Mouse (Mus musculus): ENCODE results near the gene Hnrnph3. TPM values are rescaled to one million over a fixed set of nuclear protein-coding genes. Genes with fewer than 3 reads are reported as not detected.

Gene Hnrnph3
- total RNA-seq, 2 experiments from 2014 or later, result 28.9 to 46.0 TPM

- no peak for ATAC-seq (replicated peaks; ENCODE audit: low FRiP score, poor library complexity, severe bottlenecking)
Measured at GRCm38 (mm10) chr10:63038571-63039320, 14.7 kb upstream of the Hnrnph3 start.

- ATAC-seq (replicated peaks; ENCODE audit: low FRiP score, poor library complexity, severe bottlenecking), result no peak
Measured at GRCm38 (mm10) chr10:63032956-63033355, 8.9 kb upstream of the Hnrnph3 start.

- no peak for ATAC-seq (replicated peaks; ENCODE audit: low FRiP score, poor library complexity, severe bottlenecking)
Measured at GRCm38 (mm10) chr10:63032267-63032666, 8.2 kb upstream of the Hnrnph3 start.

DNA sequence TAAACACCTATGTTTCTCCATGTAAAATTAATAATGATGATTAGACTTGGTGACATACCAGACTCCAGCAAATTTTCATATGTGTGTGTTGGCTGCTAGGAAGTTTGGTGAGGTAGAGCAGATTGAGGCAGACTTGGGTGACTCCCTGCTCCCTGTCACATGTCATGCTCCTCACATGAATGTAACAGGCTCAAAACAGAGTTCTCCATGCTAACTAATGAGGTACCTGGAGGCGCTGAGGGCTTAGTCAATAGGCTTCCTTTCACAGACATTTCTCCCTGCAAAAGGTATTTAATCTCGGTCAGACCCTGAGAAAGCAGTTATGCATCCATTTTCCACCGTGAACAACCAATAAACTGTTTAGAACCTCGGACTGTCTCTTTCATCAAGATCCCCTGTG, 4.4 kb upstream of the Hnrnph3 start:
- ATAC-seq (replicated peaks; ENCODE audit: low FRiP score, poor library complexity, severe bottlenecking), result no peak

DNA sequence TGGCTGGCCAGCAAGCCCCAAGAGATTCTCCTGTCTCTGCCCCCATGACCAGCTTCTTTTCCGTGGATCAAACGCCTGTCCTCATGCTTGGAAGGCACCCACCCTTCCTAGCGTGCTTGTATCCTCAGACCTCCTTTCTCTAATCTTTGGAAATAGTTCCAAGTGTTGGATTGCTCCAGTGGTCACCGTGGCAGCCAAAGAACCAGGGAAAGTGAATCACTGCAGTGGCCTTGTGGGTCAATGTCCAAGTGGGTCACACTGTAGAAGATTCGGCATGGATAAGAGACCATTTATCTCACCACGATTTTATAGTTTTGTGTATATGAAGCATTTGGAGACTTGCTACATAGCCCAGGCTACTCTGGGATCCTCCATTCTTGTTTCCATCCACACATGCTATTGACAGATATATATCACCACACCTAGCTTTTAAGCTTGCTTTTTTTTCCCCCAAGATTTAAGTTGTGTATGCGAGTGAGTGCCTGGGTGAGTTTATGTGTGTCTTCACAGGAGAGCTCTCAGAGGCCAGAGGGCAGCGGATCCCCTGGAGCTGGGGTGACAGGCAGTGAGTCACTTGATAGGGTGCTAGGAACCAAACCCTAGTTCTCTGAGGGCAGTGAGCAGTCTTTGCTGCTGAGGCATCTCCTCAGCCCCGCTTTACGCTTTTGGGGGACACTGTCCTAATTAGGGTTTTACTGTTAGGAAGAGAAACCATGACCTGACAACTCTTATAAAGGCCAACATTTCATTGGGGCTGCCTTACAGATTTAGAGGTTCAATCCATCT, 3.6 kb upstream of the Hnrnph3 start:
- no peak for ATAC-seq (replicated peaks; ENCODE audit: low FRiP score, poor library complexity, severe bottlenecking)

GRCm38 (mm10) chr10:63026795-63027160, 2.8 kb upstream of the Hnrnph3 start:
- no peak for ATAC-seq (replicated peaks; ENCODE audit: low FRiP score, poor library complexity, severe bottlenecking)

DNA sequence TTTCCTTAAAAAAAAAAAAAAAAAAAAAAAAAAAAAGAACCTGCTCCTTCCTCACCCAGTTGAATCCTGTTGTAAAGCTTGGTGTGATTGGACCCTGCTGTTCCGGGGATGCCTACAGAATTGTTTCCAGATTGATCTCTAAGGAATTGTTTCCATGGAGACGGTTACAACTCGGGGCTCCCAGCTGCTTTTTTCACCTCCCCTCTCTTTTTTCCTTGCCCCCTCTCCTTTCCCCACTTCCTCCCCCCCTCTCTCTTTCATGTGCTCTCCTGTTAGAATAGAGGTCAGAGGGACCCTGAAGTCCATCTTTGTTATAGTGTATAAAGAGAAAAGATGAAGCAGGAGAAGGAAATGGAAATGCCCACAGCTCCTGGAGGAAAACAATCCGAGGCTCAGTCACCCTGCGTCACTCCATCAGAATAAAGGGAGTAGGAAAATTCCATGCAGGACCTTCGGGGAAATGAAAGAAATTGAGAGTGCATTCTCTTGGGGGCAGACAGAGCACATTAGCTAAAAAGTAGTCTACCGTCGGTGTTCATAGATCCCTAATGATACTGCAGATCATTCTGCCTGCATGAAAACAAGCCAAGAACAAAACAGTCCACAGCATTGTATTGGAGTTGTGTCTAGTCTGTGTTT, 2.3 kb upstream of the Hnrnph3 start:
- ATAC-seq (replicated peaks; ENCODE audit: low FRiP score, poor library complexity, severe bottlenecking), result no peak

GRCm38 (mm10) chr10:63025491-63026011, 1.5 kb upstream of the Hnrnph3 start:
- ATAC-seq (replicated peaks; ENCODE audit: low FRiP score, poor library complexity, severe bottlenecking), result no peak

DNA sequence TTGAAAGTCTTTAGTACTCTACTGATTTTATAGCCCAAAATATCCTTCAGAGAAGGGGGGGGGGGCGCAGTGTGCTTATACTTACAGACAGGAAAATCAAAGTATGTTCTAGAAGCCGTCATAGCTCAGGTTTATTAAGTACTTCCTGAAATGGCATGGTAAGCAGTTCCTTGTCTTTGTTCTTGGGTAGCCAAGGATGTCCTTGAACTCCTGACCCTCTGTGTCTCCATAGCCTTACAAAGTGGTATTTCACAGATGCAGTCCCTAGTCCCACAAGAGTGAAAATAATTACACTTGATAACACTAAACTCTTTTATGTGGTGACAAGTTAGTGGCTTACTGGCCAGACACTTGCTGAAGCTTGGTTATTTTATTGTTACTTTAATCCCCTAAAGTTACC, 999 bp upstream of the Hnrnph3 start:
- ATAC-seq (replicated peaks; ENCODE audit: low FRiP score, poor library complexity, severe bottlenecking), result no peak

GRCm38 (mm10) chr10:63024580-63024910, 528 bp upstream of the Hnrnph3 start:
- ATAC-seq (replicated peaks; ENCODE audit: low FRiP score, poor library complexity, severe bottlenecking), result no peak

DNA sequence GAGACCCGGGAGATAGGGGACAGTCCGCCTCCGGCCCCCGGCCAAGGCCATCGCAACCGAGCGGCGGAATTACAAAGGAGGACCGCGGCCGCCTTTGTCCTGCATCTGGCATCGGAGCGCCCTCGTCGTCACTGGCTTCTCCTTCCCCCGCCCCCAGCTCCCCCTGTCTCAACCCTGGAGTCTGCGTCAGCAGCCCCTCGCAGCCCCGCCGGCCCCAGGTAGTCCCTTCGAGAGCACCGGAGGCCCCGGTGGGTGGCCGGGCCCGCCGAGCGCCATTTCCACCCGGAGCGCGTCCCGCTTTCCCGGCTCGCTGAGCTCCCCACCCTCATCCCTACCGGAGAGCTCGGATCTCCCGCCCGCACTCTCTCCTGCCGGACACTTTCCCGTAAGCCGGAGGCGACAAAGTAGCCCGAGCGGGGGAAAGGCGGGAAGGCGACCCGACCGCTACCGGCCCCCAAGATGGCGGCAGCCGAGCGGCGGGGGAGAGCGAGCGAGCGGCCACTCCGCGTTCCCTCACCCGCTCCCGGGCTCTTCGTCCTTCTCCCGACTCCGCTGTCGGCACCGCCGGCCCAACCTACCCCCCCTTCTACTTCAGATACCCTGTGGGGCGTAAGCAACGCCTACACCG, 782 bp downstream of the Hnrnph3 start:
- ATAC-seq (replicated peaks; ENCODE audit: low FRiP score, poor library complexity, severe bottlenecking), result peak; percentile 9

DNA sequence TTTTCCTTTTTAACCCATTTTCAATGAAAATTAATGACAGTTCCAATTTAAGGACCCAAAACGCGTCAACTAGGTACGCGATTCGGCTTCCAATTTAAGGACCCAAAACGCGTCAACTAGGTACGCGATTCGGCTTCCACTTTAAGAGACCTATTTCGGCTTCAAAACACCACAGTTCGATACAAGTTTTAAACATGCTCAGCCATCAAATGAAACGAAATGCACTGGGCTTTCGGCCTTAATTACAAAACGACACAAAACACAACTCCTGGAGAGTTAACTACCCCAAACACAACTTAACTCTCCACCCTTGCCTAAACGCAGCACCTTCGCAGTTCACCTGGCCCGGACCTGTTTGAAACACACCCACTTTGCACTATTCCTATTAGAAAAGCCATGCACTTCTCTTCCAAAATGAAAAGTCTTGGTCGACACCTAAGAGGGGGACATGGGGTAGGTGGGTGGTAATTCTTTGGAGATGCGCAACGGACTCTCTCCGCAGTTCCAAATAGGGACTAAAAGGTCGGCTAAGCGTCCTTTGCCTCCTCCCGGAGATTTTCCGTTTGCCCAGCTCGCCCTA, 1.4 kb downstream of the Hnrnph3 start:
- ATAC-seq (replicated peaks; ENCODE audit: low FRiP score, poor library complexity, severe bottlenecking), result no peak

GRCm38 (mm10) chr10:63021702-63022101, 2.3 kb downstream of the Hnrnph3 start:
- ATAC-seq (replicated peaks; ENCODE audit: low FRiP score, poor library complexity, severe bottlenecking), result no peak

- no peak for ATAC-seq (replicated peaks; ENCODE audit: low FRiP score, poor library complexity, severe bottlenecking)
Measured at GRCm38 (mm10) chr10:63019304-63019703, 4.7 kb downstream of the Hnrnph3 start.

DNA sequence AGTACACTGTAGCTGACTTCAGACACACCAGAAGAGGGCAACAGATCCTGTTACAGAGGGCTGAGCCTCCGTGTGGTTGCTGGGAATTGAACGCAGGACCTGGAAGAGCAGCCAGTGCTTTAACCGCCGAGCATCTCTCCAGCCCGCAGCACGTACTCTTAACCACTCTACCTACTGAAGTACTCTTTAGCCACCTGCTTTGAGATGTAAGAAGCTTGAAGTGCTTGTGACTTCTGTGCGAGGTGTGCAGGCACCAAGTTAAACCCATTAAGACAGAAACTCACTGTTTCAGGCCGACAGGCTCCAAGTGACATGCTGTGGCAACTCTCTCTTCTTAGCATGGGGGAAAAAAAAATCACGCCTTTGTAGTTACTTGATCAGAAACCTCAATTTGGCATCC, 9.8 kb downstream of the Hnrnph3 start:
- ATAC-seq (replicated peaks; ENCODE audit: low FRiP score, poor library complexity, severe bottlenecking), result no peak

- no peak for ATAC-seq (replicated peaks; ENCODE audit: low FRiP score, poor library complexity, severe bottlenecking)
Measured at GRCm38 (mm10) chr10:63013476-63013875, 10.5 kb downstream of the Hnrnph3 start.

GRCm38 (mm10) chr10:63011556-63011955, 12.5 kb downstream of the Hnrnph3 start:
- no peak for ATAC-seq (replicated peaks; ENCODE audit: low FRiP score, poor library complexity, severe bottlenecking)

DNA sequence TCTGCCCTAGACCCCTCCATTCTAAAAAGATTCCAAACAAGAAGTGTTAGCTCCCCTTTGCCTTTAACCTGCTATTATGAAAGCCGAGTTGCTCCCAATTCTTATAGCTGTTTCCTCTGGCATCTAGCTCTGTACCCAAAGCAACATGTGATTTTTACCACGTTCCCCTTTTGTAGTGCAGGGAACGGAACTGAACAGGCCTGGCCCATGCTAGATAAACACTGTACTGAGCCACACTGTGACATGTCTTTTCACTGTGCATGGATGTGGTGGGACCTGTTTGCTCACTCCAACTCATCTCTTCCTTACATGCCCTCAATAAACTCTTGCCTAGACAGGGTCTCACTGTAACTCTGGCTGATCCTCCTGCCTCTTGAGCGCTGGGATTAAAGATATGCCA, 13.7 kb downstream of the Hnrnph3 start:
- ATAC-seq (replicated peaks; ENCODE audit: low FRiP score, poor library complexity, severe bottlenecking), result no peak

- no peak for ATAC-seq (replicated peaks; ENCODE audit: low FRiP score, poor library complexity, severe bottlenecking)
Measured at GRCm38 (mm10) chr10:63008193-63008592, 15.8 kb downstream of the Hnrnph3 start.

DNA sequence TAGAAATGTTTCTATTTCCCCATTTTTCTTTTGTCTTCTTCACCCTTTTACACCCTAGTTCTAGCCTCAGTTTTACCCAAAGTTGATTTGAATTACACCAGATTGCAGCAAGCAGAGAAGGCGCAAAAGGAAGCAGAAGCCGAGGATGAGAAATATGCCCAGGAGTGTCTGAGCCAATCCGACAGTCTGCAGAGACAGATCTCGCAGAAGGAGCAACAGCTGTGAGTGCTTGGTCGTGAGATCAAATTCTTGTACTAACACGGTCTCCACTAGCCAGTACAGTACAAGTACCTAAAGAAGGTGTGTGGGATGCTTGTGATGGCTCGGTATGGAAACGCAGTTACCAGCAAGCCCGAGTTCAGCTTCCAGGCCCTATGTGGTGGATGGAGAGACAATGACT, 19.5 kb downstream of the Hnrnph3 start:
- ATAC-seq (replicated peaks; ENCODE audit: low FRiP score, poor library complexity, severe bottlenecking), result no peak

All from erythroid progenitor cell, adult 5-6 weeks (primary cell).